Mouse (Mus musculus): ENCODE results near the gene Cnbp.

- TF ChIP-seq CTCF (IDR thresholded peaks at IDR 0.05; ENCODE audit: control insufficient read depth, insufficient read depth, low read length): no peak
- TF ChIP-seq POLR2A (IDR thresholded peaks at IDR 0.05; ENCODE audit: borderline replicate concordance, control insufficient read depth, low read depth, low read length): no peak
Observed at GRCm38 (mm10) chr6:87839797-87840341, 11.0 kb downstream of the Cnbp start.

Data from bone marrow, adult 2 months (tissue).